Comparison of ENCODE assay signal across 9 mouse cellular contexts in genomic region chr10:14759665-14760558, GRCm38 (mm10). TPM values are rescaled to one million over a fixed set of nuclear protein-coding genes. Genes with fewer than 3 reads are reported as not detected.
DNase-seq lines count a peak whose midpoint lies in the region; ATAC-seq and TF ChIP-seq lines count a peak whose summit lies in the region.
"Had no signal": no experiment of that assay in that cellular context is flagged by ENCODE, and none has a peak within 500 bp of the region (broad histone marks: within the 10 kb centered on the region; RNA-seq: fewer than 3 reads in every experiment).

No protein-coding gene starts in this region.

- DNase-seq in layer of hippocampus, adult 2 months (ENCODE audit: low spot score in 2 of 2): no peak
- DNase-seq in layer of hippocampus, adult 11-12 months (ENCODE audit: low spot score): no peak
- DNase-seq in embryo, embryonic 9.5 days (ENCODE audit: extremely low spot score): peak; percentile 29
- DNase-seq in hindbrain, postnatal 0 days (ENCODE audit: low spot score): peak; percentile 30
- peak; percentile 12 for DNase-seq in midbrain, postnatal 0 days (ENCODE audit: low spot score)
- DNase-seq in c-Kit-positive CD71-positive TER-119-positive erythroid progenitor cells, embryonic 14.5 days (ENCODE audit: low spot score): no peak
- no peak for DNase-seq in cerebellum, adult 9-11 months
- no peak for DNase-seq in adipocyte (ENCODE audit: low spot score)

- H3K9ac ChIP-seq in hindbrain, postnatal 0 days (replicated peaks; ENCODE audit: low read length): no peak overlapping the region; the same call in 1 of the 2 replicates
- no peak overlapping the region for H3K9ac ChIP-seq in midbrain, postnatal 0 days (replicated peaks; ENCODE audit: low read length, poor library complexity, severe bottlenecking)

- H3K27ac ChIP-seq in layer of hippocampus, adult 2 months: no peak overlapping the region
- H3K27ac ChIP-seq in hindbrain, postnatal 0 days: no peak overlapping the region
- no peak overlapping the region for H3K27ac ChIP-seq in midbrain, postnatal 0 days (ENCODE audit: low read depth, low read length)

- 1% methylated on average over 35 of the region's 35 CpGs for WGBS in hindbrain, postnatal 0 days
- under 1% methylated on average over 35 of the region's 35 CpGs for WGBS in midbrain, postnatal 0 days

- H3K4me3 ChIP-seq in layer of hippocampus, adult 2 months: peak overlapping the region; percentile 40
- H3K4me3 ChIP-seq in hindbrain, postnatal 0 days (ENCODE audit: low read length): peak overlapping the region; percentile 43
- peak overlapping the region; percentile 41 for H3K4me3 ChIP-seq in midbrain, postnatal 0 days (ENCODE audit: low read depth, low read length)

- H3K4me1 ChIP-seq in hindbrain, postnatal 0 days (ENCODE audit: insufficient read depth, low read length): no peaks in the 10 kb centered on the region
- no peaks in the 10 kb centered on the region for H3K4me1 ChIP-seq in midbrain, postnatal 0 days (ENCODE audit: insufficient read depth, low read length)

- no peak for TF ChIP-seq CTCF in layer of hippocampus, adult 2 months (conservative IDR thresholded peaks at IDR 0.05)
- no peak for TF ChIP-seq CTCF in hindbrain, postnatal 0 days (IDR thresholded peaks at IDR 0.05; ENCODE audit: low read depth)
- TF ChIP-seq CTCF in midbrain, postnatal 0 days (IDR thresholded peaks at IDR 0.05): no peak

- H3K27me3 ChIP-seq in hindbrain, postnatal 0 days (ENCODE audit: insufficient read depth, low read length): no peaks in the 10 kb centered on the region
- H3K27me3 ChIP-seq in midbrain, postnatal 0 days (ENCODE audit: insufficient read depth, low read length): no peaks in the 10 kb centered on the region

- H3K9me3 ChIP-seq in hindbrain, postnatal 0 days (ENCODE audit: low read length): no peaks in the 10 kb centered on the region
- no peaks in the 10 kb centered on the region for H3K9me3 ChIP-seq in midbrain, postnatal 0 days (ENCODE audit: low read length)

- H3K36me3 ChIP-seq in hindbrain, postnatal 0 days (ENCODE audit: insufficient read depth, low read length): no peaks in the 10 kb centered on the region
- no peaks in the 10 kb centered on the region for H3K36me3 ChIP-seq in midbrain, postnatal 0 days (ENCODE audit: insufficient read depth, low read length)

- peak overlapping the region; percentile 96 for H3K4me2 ChIP-seq in hindbrain, postnatal 0 days (ENCODE audit: low read depth, low read length)
- H3K4me2 ChIP-seq in midbrain, postnatal 0 days (ENCODE audit: low read depth, low read length, poor library complexity, severe bottlenecking): peak overlapping the region; percentile 88

- 0 out of 2 replicates have a peak, but pooled peaks have one; percentile 38 for ATAC-seq in hindbrain, postnatal 0 days
- ATAC-seq in midbrain, postnatal 0 days (ENCODE audit: low FRiP score): peak; percentile 42; the same call in 1 of the 2 replicates

RNA-seq across cellular contexts. Expression of gene Gje1, which starts 41.9 kb away (rescaled TPM):
- total RNA-seq in layer of hippocampus, adult 2 months (2021): not detected
- 0.29 TPM in 1 of 2 replicates, not detected in the other for total RNA-seq in hindbrain, postnatal 0 days (2014; rRNA removed)
- polyA plus RNA-seq in hindbrain, postnatal 0 days (2015; fragmentation: Nextera tagmentation; extraction: Ambion mirVana): not detected in 2 replicates
- total RNA-seq in midbrain, postnatal 0 days (2014; rRNA removed): not detected in 2 replicates
- not detected in 2 replicates for polyA plus RNA-seq in midbrain, postnatal 0 days (2015; fragmentation: Nextera tagmentation; extraction: Ambion mirVana)
- total RNA-seq: left cerebral cortex, adult 8-10 months had no signal

RNA-seq across cellular contexts. Expression of gene Nmbr, which starts 54.5 kb away (rescaled TPM):
- total RNA-seq in layer of hippocampus, adult 2 months (2021): 1 to 10 TPM; 3.8 to 4.9 TPM
- total RNA-seq in hindbrain, postnatal 0 days (2014; rRNA removed): 2.4 and 2.7 TPM in 2 replicates
- 2.4 TPM in 2 replicates for polyA plus RNA-seq in hindbrain, postnatal 0 days (2015; fragmentation: Nextera tagmentation; extraction: Ambion mirVana)
- 4.5 and 5.0 TPM in 2 replicates for total RNA-seq in midbrain, postnatal 0 days (2014; rRNA removed)
- polyA plus RNA-seq in midbrain, postnatal 0 days (2015; fragmentation: Nextera tagmentation; extraction: Ambion mirVana): 2.8 and 3.3 TPM in 2 replicates

RNA-seq across cellular contexts. Expression of gene Vta1, which starts 54.6 kb away (rescaled TPM):
- 10 to 100 TPM; 70.7 to 78.1 TPM for total RNA-seq in layer of hippocampus, adult 2 months (2021)
- 82.2 and 87.0 TPM in 2 replicates for total RNA-seq in hindbrain, postnatal 0 days (2014; rRNA removed)
- polyA plus RNA-seq in hindbrain, postnatal 0 days (2015; fragmentation: Nextera tagmentation; extraction: Ambion mirVana): 182 and 191 TPM in 2 replicates
- total RNA-seq in midbrain, postnatal 0 days (2014; rRNA removed): 104 and 105 TPM in 2 replicates
- polyA plus RNA-seq in midbrain, postnatal 0 days (2015; fragmentation: Nextera tagmentation; extraction: Ambion mirVana): 177 and 184 TPM in 2 replicates

Comparison
In these comparisons a context has a peak if more than half of its experiments do, and no peak if none do; other contexts are left out.
1. DNase-seq: peak in embryo, embryonic 9.5 days (single experiment), hindbrain, postnatal 0 days (single experiment) and midbrain, postnatal 0 days (single experiment); none in layer of hippocampus, adult 2 months (0 of 2), layer of hippocampus, adult 11-12 months (single experiment), c-Kit-positive CD71-positive TER-119-positive erythroid progenitor cells, embryonic 14.5 days (single experiment), cerebellum, adult 9-11 months (single experiment) and adipocyte (single experiment).
2. Peak in every context shown above with its lines, with median percentiles within 50 percentile points of each other: H3K4me3 ChIP-seq.